Mouse (Mus musculus) heart, postnatal 0 days (tissue): ENCODE measurements around the gene Pa2g4. TPM values are rescaled to one million over a fixed set of nuclear protein-coding genes. Genes with fewer than 3 reads are reported as not detected.

Source experiments
- ATAC-seq: fragments of 200-750 bp; cut with Nextera tagmentation; 2 replicates; pipeline ENCODE4 v1.8.0; 2017; ENCODE audit warnings: low read depth, moderate number of reproducible peaks, moderate library complexity; ENCODE audit not compliant: insufficient read depth
- DNase-seq: peaks from one replicate; pipeline ENCODE4 v3.0.0-alpha.2; 2016; ENCODE audit warnings: low spot score
- H3K27ac ChIP-seq: fragments of 300-500 bp; sonication (generic); 2 replicates; pipeline ENCODE4 v1.5.1; 2014; ENCODE audit warnings: low read depth, mild to moderate bottlenecking
- H3K27me3 ChIP-seq: fragments of 300-500 bp; sonication (generic); 2 replicates; pipeline ENCODE4 v1.6.1; 2014; ENCODE audit warnings: low read length, mixed read lengths; ENCODE audit not compliant: control insufficient read depth, insufficient read depth
- H3K36me3 ChIP-seq: fragments of 300-500 bp; sonication (generic); replicated peaks from 2 replicates; pipeline ENCODE4 v1.6.1; 2014; ENCODE audit warnings: low read length, mixed read lengths; ENCODE audit not compliant: control insufficient read depth, insufficient read depth
- H3K4me1 ChIP-seq: fragments of 300-500 bp; sonication (generic); 2 replicates; pipeline ENCODE4 v1.6.1; 2014; ENCODE audit warnings: antibody characterized with exemption; ENCODE audit not compliant: control insufficient read depth, insufficient read depth
- H3K4me2 ChIP-seq: fragments of 300-500 bp; sonication (generic); 2 replicates; pipeline ENCODE4 v1.6.1; 2014; ENCODE audit warnings: low read depth, mild to moderate bottlenecking, low read length, moderate library complexity
- H3K4me3 ChIP-seq: fragments of 300-500 bp; sonication (generic); 2 replicates; pipeline ENCODE4 v1.5.1; 2014; ENCODE audit warnings: low read depth, low read length
- H3K9ac ChIP-seq: fragments of 300-500 bp; sonication (generic); replicated peaks from 2 replicates; pipeline ENCODE4 v1.6.1; 2014; ENCODE audit warnings: low read depth, low read length, mixed read lengths
- H3K9me3 ChIP-seq: fragments of 300-500 bp; sonication (generic); replicated peaks from 2 replicates; pipeline ENCODE4 v1.6.1; 2016; ENCODE audit warnings: low read length; ENCODE audit not compliant: control insufficient read depth
- CTCF ChIP-seq: IDR thresholded peaks from 2 replicates; pipeline ENCODE4 v1.5.1; 2016; ENCODE audit warnings: antibody characterized with exemption, control low read depth, low read depth
- EP300 ChIP-seq: IDR thresholded peaks from 2 replicates; pipeline ENCODE4 v1.6.1; 2016; ENCODE audit warnings: antibody characterized with exemption, low read depth
- WGBS: fragments of 180-500 bp; shearing (Covaris S2); extraction: QIAGEN DNeasy Blood & Tissue Kit; methylation state at CpG from one replicate; pipeline ENCODE4 v1.1.7; 2014; 5-methylcytosine and 5-hydroxymethylcytosine counted together
- polyA plus RNA-seq: library from polyadenylated mRNA; unstranded; fragments of >200 nt; fragmentation: Nextera tagmentation; extraction: Ambion mirVana; gene quantifications from 2 replicates; pipeline ENCODE4 v1.2.1, GENCODE M21; 2015
- total RNA-seq: library from RNA; depleted of rRNA; stranded (reverse); fragments of >200 nt; gene quantifications from 2 replicates; pipeline ENCODE4 v1.2.3, GENCODE M21; 2014; ENCODE audit warnings: low replicate concordance

Pa2g4 gene
- total and polyA plus RNA-seq, 2 experiments from 2014 or later: 50.2 to 74.3 TPM

DNA sequence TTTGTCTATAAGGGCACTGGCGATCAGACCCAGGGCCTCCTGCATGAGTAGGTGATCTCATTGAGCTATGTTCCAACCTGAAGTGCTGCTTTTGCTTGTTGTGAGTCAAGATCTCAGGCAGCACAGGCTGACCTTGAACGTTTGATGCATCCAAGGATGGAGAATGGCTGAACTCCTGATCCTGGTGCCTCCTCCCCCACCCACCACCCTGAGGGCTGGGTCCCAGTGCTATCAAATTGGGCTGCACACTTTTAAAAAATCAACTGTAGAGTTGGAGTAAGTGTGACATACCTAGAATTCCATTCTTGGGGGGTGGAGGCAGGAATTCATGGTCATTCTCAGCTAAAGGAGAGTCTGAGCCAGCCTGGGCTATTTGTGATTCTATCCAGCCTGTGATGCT lies 40.7 kb upstream of the Pa2g4 start:
- no peak for ATAC-seq
- no peaks in the 10 kb centered on the region for H3K27me3 ChIP-seq
- no peak overlapping the region for H3K4me2 ChIP-seq
- 35% methylated on average over 2 of the region's 2 CpGs for WGBS
- TF ChIP-seq CTCF (no peak), EP300 (no peak)
- no peak overlapping the region for H3K9ac ChIP-seq
- no peak for DNase-seq
- no peaks in the 10 kb centered on the region for H3K9me3 ChIP-seq
- no peak overlapping the region for H3K27ac ChIP-seq
- H3K4me1 ChIP-seq: no peaks in the 10 kb centered on the region
- no peaks in the 10 kb centered on the region for H3K36me3 ChIP-seq
- no peak overlapping the region for H3K4me3 ChIP-seq

GRCm38 (mm10) chr10:128602470-128603128 lies 36.8 kb upstream of the Pa2g4 start:
- ATAC-seq (no peak), DNase-seq (no peak)
- WGBS: 72% methylated on average over 4 of the region's 4 CpGs
- H3K4me2 ChIP-seq: no peak overlapping the region
- H3K27me3 ChIP-seq: no peaks in the 10 kb centered on the region
- TF ChIP-seq EP300 (no peak), CTCF (no peak)
- no peak overlapping the region for H3K9ac ChIP-seq
- H3K4me1 ChIP-seq: no peaks in the 10 kb centered on the region
- no peaks in the 10 kb centered on the region for H3K9me3 ChIP-seq
- H3K27ac ChIP-seq: no peak overlapping the region
- H3K36me3 ChIP-seq: no peaks in the 10 kb centered on the region
- H3K4me3 ChIP-seq: no peak overlapping the region

- no peak overlapping the region for H3K9ac ChIP-seq
- H3K27me3 ChIP-seq: no peaks in the 10 kb centered on the region
- ATAC-seq: no peak
- TF ChIP-seq CTCF: no peak
- TF ChIP-seq EP300: no peak
- WGBS: 84% methylated on average over 1 of the region's 1 CpGs
- H3K9me3 ChIP-seq: no peaks in the 10 kb centered on the region
- no peak overlapping the region for H3K27ac ChIP-seq
- no peak overlapping the region for H3K4me2 ChIP-seq
- H3K4me3 ChIP-seq: no peak overlapping the region
- H3K36me3 ChIP-seq: no peaks in the 10 kb centered on the region
- no peaks in the 10 kb centered on the region for H3K4me1 ChIP-seq
- no peak for DNase-seq
Observed at GRCm38 (mm10) chr10:128601499-128601898, 35.7 kb upstream of the Pa2g4 start.

DNA sequence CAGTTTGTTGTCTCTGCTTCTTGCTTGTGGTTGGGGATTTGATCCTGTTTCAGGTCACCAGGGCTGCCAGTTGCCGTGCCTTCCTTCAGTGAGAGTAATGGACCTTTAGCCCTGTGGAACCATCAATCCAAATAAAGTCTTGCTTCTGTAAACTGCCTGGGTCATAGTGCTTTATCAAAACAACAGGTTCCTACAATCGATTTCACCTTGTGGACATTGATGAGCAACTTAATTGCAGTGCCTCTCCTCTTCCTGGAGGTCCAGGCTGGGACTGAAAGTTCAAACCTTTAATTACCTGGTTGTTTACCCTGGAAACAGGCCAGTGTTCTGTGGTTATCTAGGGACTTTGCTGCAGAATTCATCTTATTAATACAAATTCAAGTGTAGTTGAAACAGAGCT lies 32.7 kb upstream of the Pa2g4 start:
- Histone ChIP-seq H3K4me1 (no peaks in the 10 kb centered on the region), H3K4me3 (no peak overlapping the region), H3K27me3 (no peaks in the 10 kb centered on the region), H3K4me2 (no peak overlapping the region), H3K36me3 (no peaks in the 10 kb centered on the region), H3K9me3 (no peaks in the 10 kb centered on the region), H3K27ac (no peak overlapping the region), H3K9ac (no peak overlapping the region)
- TF ChIP-seq CTCF (no peak), EP300 (no peak)
- DNase-seq (no peak), ATAC-seq (no peak)
- 57% methylated on average over 2 of the region's 2 CpGs for WGBS

DNA sequence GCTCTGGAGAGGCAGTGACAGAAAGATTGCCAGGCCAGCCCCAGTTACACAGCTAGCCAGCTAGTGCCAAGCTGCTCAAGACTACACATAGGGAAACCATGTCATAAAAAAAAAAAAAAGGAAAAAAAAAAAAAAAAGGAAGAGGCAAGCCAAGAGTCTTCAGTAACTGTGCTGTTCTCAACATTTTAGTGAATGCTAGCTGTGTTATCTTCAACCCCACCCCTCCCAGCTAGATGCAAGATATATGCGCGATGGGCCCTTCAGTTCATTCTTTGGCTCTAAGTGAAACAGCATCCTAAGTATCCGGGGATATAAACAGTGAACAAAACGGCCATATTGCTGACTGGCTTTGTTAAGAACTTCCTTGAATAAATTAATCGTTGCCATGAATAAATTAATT lies 27.0 kb upstream of the Pa2g4 start:
- WGBS: 64% methylated on average over 5 of the region's 5 CpGs
- peaks cover 5% of the 10 kb centered on the region for H3K4me1 ChIP-seq
- no peaks in the 10 kb centered on the region for H3K36me3 ChIP-seq
- no peak overlapping the region for H3K4me2 ChIP-seq
- H3K4me3 ChIP-seq: no peak overlapping the region
- TF ChIP-seq CTCF: no peak
- no peak for TF ChIP-seq EP300
- ATAC-seq (no peak), DNase-seq (no peak)
- no peaks in the 10 kb centered on the region for H3K9me3 ChIP-seq
- no peak overlapping the region for H3K27ac ChIP-seq
- no peak overlapping the region for H3K9ac ChIP-seq
- H3K27me3 ChIP-seq: peaks cover 16% of the 10 kb centered on the region; the same call in 1 of the 2 replicates

- H3K4me2 ChIP-seq: no peak overlapping the region
- H3K27ac ChIP-seq: no peak overlapping the region
- H3K27me3 ChIP-seq: peaks cover 19% of the 10 kb centered on the region; the same call in 1 of the 2 replicates
- H3K9ac ChIP-seq: no peak overlapping the region
- no peak overlapping the region for H3K4me3 ChIP-seq
- no peak for TF ChIP-seq CTCF
- DNase-seq: no peak
- ATAC-seq: no peak
- peaks cover 5% of the 10 kb centered on the region for H3K4me1 ChIP-seq
- no peaks in the 10 kb centered on the region for H3K9me3 ChIP-seq
- 65% methylated on average over 6 of the region's 6 CpGs for WGBS
- no peaks in the 10 kb centered on the region for H3K36me3 ChIP-seq
Observed at GRCm38 (mm10) chr10:128591436-128591835, 25.6 kb upstream of the Pa2g4 start.
